Mouse (Mus musculus) megakaryocyte progenitor cell, adult 5-6 weeks (primary cell): ENCODE measurements around the gene Cog1. TPM values are rescaled to one million over a fixed set of nuclear protein-coding genes. Genes with fewer than 3 reads are reported as not detected.

ENCODE experiments used
- ATAC-seq: replicated peaks from 2 replicates; pipeline ENCODE4 v1.8.0; 2016; ENCODE audit warnings: mild to moderate bottlenecking, moderate TSS enrichment, inconsistent platforms; ENCODE audit not compliant: poor library complexity
- total RNA-seq, 2 experiments: library from RNA; stranded (forward) in 1 of 2; stranded (reverse) in 1 of 2; fragments of 157-497, 149-512 nt in 1 of 2; fragments of 200-1000 nt in 1 of 2; gene quantifications; 2 replicates each; pipeline versions ENCODE4 v1.2.3 to v1.2.4; 2015 to 2017

Gene Cog1
- total RNA-seq (2015) (26.0 and 29.0 TPM in 2 replicates), total RNA-seq (2017) (13.7 and 13.9 TPM in 2 replicates)

DNA sequence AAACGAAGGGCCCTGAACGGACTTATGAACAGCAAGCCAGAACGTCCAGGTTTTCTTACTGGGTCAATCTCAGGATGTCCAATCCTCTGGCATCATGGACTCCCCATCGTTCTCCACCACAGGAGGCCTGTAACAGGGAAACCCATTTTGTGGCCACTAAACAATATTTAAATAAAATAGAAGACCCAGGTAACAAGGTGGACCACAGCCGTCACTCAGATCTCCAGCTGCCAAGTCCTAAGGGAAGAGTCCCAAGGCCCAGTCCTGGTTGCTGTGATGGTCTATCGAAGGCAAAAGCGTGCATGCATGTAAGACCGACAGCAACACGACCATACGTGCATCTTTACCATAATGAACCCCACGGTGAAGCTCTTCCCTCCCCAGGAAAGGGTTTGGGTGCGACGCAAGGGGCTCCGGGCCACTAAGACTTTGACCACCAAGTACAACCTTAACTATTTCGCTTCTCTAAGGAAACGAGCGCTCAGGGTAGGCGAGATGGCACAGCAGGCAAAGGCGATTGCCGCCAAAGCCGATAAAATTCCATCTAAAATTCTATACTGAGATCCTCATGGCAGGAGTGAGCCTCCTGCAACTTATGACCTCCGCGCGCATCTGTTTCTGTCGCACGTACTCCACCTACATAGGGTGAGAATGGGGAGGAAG, at the start of gene Cog1:
Gene Cog1 (plus strand): TSS at position 480 of the 663 bp plus-strand sequence.
- ATAC-seq: peak; percentile 8

DNA sequence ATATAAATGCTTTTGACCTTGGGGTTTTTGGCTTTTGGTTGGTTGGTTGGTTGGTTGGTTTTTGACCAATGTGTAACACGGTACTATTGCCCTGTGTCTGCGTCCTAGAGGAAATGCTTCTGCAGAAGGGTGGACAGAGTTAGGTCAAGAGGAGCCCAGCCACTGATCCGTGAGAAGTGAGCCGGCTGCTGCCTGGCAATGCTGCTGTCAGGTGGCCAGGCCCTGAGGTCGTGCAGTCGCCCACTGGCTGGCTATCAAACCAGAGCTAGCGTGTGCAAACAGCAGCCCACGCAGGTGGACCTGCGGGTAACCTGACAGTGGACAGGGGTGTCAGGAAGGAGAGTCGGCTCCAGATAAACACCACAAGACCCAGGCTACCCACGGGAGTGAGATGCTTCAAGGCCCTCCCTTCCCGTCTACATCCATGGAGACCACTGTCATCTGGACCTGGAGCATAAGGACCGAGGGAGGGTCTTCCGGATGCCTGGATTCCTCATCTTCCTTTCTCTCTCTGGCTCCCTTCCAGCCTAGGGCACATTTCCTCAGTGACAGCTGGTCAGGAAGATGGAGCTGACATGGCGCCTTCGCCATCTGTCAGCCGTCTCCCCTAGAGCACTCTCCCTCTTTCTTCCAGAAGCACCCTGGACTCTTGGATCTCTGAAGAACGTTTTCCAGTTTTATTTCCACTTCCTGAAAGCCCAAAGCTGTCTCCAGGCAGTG, 48.3 kb upstream of the Cog1 start:
- ATAC-seq: no peak

DNA sequence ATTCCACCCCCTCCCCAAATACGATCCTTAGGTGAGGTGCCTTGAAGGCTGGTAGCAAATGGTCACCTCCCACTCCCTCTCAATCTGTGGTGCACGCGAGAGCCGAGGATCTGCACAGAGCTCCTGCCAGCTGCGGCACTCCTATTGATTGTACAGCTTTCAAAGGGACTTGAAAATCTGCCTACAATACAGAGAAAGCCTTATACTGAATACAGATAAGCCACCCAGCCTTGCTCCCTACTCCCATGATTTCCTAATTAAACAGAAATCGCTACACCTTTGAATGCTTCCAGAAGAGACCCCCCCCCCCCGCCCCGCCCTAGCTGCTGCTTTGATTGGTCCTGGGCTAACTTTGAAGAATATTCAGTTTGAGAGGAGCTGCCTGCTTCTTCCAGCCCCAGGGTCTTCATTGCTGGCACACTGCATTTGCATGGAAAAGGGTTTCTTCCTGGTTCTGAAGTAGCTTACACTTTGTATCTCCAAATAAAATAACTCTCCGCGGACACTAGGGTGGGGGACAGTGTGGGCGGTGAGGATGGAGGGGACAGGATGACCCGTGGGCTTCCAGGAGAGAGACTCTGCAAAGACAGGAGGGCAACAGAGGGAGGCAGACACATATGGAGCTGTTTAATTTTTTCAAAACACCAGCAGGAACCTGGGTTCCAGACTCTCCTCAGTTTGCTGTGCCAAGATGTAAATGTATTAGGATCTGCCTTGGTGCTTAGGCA, 47.2 kb upstream of the Cog1 start:
- ATAC-seq: no peak

DNA sequence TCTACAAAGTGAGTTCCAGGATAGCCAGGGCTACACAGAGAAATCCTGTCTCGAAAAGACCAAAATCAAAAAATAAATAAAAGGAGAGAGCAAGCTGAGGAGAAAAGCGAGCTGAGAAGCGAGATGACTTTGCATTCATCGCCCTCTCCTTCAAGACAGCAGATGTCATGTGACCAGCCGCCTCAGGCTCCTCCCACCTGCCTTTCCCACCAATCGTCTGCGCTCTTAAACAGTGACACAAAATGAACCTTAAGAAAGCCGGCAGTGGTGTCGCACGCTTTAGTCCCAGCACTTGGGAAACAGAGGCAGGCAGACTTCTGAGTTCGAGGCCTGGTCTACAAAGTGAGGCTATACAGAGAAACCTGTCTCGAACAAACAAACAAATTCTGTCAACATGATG, 41.4 kb upstream of the Cog1 start:
- ATAC-seq: no peak

DNA sequence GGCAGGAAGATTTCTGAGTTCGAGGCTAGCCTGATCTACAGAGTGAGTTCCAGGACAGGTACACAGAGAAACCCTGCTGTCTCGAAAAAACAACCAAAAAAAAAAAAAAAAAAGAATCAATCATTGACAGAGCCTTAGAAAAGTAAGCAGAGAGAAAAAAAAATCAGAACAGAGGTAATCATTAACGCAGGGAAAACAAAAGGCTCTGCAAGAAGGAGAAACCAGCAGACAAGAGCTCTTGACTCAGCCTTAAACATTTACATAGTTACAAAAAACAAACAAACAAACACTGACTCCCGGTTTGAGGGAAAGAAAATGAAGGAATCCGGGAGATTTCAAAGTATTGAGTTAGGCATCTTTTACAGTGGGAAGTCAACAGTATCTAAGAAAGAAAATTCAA, 39.4 kb upstream of the Cog1 start:
- no peak for ATAC-seq

DNA sequence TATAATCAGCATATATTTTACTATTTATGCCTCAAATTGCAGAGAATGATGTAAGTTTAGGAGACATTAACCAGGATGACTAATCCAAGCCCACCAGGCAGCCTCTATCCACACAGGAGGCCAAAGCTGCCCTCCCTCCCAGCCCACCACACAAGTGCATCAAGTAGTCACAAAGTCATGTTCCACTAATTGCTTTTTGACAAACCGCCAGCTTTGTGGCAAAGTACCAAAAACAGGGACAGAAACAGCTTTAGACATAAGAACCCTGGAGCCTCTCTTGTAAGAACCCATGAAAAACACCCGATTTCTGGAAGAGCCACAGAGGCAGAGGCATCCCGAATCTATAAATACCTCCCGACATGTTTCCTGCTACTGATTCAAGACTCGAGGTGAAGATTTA, 38.7 kb upstream of the Cog1 start:
- ATAC-seq: no peak

DNA sequence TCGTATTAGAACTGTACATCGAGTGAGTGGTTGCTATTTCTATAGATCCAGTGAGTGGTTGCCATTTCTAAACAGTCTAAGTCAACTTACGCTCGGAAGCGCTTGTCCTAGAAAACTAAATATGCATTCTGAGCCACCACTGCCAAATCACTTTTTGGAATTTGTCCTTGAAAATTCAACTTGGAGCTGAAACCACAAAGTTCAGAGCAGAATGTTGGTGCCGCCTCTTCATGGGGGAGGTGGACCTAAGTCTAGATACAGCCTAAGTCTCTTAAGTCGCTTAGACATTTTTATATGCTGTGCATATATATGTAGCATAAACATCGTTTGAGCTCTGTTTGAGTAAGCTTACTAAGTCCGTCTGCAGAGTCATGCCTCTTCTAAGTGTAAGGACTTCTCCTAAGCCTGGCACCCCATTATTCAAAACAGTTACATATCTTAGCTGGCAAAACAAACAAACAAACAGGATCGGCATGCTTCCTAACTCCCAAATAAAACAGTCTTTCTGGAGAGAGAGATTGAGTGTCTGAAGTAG, 37.8 kb upstream of the Cog1 start:
- ATAC-seq: no peak

DNA sequence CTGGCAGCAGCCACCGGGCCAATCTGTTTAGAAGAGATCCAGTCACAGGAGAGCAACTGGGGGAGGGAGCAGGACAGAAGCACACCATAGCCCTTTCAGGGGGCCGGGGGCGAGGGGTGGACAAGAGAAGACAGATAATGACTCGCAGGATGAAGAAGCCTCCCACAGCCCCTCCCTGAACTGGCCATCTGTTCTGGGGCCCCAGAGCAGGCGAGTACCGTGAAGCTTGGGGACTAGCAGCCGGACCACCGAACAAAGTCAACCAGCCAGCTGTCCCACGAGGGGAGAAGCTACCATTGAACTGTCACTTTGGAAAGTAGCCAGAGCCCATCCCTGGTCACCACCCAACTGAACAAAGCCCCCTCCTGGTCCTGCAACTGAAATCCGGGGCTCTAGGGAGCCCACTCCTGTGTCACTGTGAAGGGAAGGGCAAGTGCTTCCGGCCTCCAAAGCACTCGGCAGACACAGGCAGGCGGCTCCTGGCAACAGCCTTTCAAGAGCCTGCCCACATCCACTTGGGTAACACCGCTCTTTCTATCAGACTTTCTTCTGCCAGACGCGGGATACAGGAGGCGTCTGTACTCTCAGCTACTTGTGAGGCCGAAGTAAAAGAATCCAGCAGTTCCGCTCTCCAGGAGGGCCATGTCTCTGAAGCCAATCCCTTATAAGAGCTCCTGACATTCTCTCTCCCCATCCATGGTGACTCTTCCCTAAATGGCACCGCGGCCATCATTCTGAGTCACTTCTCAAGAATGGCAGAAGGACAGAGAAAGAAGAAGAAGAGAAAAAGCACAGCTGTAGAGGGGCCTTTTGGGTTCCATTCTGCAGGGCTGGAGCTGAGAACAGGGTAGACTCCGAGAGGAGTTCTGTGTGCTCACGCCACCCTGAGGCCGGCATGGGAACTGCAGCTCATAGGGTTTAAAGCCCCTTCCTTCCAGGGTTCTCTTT, 37.0 kb upstream of the Cog1 start:
- peak; percentile 84 for ATAC-seq

DNA sequence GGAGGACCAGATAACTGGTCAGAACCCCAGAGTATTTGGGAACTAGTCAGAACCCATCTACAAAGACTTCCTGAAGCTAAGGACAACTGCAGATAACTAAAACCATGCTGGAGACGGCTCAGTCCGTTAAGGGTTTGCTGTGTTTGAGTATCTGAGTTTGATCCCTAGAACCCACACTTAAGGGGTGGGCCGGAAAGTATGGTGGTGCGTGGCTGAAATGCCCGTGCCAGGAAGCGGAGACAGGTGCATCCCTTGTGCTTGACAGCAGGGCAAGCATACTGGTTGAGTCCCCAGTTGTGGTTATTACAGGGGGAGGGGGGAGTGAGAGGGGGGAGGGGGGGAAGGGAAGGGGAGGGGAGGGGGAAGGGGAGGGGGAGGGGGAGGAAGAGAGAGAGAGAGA, 34.5 kb upstream of the Cog1 start:
- peak; percentile 38 for ATAC-seq

DNA sequence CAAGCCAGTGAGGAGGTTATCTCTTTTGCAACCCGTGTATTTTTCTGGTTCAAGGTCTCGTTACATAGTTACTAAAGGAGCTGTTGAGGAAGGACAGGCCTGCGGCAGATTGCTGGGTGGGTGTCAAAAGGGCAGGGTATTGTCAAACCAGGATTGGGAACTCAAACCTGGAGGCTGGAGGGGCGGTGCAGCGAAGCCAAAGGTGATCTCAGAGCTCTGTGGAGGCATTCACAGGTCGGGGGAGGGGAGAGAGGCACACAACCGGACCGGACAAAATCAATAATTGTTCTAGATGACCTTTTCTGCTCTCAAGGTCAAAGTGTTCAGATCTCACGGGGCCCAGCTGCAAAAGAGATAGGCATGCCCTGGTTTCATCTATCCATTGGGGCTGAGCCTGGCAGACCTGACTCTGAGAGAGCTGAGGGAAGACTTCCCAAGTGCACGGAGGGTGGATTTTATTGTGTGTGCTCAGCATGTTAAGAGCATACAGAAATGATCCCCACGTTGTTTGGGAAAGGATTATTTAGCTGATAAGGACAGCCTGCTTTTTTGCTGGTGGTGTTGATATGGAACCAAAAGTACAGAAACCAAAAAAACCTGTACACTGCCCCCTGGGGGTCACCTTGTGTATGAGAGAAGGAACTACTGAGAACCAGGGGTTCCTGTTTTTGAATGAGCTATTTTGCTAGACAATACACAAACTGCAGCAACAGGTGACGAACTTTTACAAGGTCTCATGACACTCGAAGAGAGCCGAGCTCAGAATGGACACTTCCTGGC, 31.6 kb upstream of the Cog1 start:
- peak; percentile 72 for ATAC-seq

DNA sequence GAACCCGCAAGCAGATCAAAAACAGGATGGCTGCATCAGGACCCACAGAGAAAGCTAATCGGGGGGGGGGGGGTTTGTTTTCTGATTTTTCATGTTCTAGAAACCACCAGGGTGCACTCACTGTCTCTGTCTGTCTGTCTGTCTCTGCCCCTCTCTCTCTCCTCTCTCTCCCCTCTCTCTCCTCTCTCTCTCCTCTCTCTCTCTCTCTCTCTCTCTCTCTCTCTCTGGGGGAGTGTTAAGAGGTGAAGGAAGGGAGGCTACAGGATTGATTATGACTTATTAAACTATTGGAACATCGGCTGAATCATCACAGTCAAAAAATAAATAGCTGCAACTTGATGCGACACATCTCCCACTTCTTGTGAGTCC, 30.7 kb upstream of the Cog1 start:
- ATAC-seq: no peak

DNA sequence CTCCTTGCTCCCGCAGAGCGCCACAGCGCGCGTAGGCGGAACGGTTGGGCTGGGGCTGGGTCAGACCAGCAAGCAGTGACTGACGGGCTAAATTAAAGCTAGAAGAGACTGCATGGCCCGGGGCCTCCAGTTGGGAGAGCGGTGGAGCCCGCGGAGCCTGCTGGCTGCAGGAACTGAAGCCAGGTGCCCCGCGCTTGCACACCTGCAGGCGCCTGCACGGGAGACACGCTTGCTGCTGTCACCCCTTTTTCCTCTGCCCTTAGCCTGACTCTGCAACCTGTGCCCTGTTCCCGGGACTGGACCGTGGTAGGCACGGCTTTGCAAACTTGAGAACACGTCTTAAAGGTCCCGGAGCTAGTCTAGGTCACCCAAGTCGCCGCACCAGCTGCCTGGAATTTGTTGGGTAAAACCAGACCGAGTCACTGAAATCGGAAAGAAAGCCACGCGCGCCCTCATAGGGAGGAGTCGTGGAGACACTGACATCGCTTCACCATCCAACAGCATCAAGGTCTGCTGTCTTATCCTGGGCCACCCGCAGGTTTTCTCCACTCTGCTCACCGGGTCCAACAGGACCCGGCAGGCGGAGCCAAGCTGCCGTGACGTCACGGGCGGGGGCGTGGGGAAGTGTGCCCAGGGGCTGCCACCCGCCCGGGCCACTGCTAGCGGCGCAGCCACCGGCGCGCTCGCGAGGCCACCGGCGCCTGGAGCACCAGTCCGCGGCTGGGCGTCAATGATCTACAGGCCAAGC, 30.1 kb upstream of the Cog1 start, which contains the start of gene Sstr2:
Gene Sstr2 (plus strand): TSS at position 671 of the 748 bp plus-strand sequence.
- ATAC-seq: peak; percentile 47

DNA sequence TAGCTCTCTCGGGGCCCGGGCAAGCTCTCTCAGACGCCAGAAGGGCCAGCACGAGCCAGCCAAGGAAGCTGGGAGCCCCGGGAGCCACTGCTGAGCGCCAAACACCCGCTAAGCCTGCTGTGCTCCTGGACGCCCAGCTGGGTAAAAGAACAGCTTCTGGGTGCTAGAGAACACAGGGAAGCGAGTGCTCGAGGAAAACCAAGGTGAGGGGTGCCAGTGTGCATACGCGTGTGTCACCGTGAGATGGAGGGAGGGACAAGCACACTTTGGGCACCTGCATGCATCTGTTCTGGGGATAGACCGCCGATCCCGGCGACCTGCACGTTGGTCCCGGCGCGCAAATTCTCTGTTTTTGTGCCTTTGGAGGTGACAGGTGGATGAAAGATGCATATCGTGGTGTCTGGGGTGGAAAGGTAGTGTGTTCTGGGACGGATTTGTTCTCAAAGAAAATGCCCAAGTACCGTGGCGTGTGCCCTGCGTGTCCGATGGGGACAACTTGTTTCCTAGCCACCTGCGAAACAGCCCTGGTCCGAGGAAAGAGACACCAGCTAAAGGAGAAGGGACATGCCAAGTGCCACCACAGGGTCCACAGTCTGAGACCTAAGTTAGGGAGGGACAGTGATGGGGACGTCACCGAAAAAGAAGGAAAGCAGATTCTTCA, 29.4 kb upstream of the Cog1 start:
- no peak for ATAC-seq

DNA sequence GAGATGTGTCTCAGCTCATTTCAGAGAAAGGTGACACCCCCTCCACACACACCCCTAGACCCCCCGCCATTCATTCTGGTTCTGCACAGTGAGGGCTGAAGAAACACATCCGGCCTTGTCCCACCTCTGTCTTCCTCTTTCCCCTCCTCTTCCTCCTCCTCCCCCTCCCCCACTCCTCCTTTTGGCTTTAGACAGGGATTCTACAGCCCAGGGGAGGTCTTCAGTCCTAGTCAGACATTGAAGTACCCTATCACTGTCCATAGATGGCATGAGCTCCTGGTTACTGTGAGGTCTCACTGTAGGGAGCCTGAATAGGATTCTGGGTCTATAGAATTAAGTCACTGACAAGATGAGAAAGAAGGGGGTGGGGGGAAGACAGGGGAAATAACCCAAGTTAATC, 28.0 kb upstream of the Cog1 start:
- ATAC-seq: no peak

DNA sequence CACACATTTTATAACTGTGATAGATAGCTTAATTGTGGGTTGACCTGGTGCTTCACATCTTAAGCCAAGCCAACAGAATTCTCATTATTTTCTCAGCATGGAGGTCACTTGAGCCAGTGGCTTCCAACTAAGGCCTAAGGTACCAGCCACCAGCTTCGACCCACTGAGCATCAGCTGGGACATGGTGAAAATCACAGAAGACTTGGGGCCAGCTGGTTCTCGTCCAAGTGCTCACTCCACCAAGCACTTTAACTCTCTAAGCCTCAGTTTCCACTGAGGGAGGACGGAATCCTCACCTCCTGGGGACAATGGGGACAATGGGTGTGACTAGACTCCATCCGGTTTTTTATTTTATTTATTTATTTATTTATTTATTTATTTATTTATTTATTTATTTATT, 26.9 kb upstream of the Cog1 start:
- no peak for ATAC-seq

DNA sequence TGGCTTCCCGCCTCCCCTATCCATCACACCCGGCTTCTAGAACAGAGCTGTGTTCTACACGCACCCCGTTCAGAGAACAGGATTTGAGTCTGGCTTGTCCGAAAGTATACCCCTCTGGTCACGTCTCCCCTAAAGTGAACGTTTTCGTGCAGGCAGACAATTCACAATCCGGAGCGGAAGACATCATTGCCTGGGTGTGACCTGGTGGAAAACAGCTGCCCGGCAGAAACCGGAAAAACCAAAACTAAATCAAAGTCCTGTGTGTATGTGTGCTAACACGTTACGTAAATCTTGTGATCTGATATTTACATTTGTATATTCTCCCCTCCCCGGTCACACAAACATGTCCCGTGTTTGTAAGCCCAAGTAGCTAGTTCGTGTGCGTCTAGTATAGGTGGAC, 23.5 kb upstream of the Cog1 start:
- ATAC-seq: no peak

DNA sequence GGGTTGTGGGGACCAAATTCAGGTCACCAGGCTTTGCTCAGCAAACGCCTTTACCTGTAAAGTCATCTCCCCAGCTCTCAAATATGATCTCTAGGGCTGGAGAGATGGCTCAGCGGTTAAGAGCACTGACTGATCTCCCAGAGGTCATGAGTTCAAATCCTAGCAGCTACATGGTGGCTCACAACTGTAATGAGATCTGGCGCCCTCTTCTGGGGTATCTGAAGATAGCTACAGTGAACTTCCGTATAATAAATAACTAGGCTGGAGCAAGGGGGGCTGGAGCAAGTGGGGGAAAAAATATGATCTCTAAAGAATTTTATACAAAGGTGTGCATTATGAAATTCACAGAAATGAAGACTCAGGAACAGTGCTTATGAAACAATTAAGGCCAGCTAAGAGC, 21.2 kb upstream of the Cog1 start:
- peak; percentile 50; the same call in 1 of the 2 replicates for ATAC-seq

DNA sequence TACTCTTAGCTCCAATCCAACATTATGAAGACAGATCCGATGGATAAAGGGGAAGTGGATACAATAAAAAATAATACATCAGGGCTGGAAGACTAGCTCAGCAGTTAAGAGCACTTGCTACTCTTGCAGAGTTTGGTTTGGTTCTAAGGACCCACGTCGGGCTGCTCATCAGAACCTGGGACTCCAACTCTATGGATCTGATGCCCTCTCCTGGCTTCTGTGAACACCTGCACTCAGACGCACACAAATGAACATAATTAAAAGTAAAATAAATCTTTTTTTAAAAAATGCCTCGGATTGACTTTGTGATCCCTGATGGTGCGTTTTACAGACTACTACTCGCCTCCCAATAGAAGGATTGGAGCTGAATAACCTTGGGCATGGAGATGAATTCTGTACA, 18.3 kb upstream of the Cog1 start:
- ATAC-seq: no peak

DNA sequence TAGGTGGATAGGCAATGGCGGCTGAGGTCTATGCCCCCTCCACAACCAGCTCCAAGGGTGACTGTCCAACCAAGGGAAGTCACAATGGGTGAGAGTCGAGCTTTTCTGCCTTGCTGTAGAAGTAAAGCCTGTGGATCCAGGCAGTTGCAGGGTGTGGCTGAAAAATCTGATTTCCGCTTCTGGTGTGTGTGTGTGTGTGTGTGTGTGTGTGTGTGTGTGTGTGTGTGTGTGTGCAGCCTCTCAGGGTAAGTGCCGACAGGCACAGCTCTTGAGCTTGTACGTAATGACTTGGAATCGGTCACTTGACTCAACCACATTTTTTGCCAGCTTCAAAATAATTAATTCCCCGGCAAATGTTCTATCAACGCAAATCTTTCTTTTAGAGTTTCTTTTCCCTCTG, 17.7 kb upstream of the Cog1 start:
- no peak for ATAC-seq
